8 mouse cellular contexts compared by ENCODE assay signal in genomic region chr1:171564247-171564646, GRCm38 (mm10). TPM values are rescaled to one million over a fixed set of nuclear protein-coding genes. Genes with fewer than 3 reads are reported as not detected.
DNase-seq lines count a peak whose midpoint lies in the region; ATAC-seq and TF ChIP-seq lines count a peak whose summit lies in the region.

No protein-coding gene starts in this region.

- H3K4me1 ChIP-seq in heart, postnatal 0 days (ENCODE audit: control insufficient read depth, insufficient read depth), result no peaks in the 10 kb centered on the region
- H3K4me1 ChIP-seq in heart, embryonic 11.5 days (ENCODE audit: control insufficient read depth, insufficient read depth, low read length), result 0 out of 2 replicates have a peak, but pooled peaks cover 3% of the 10 kb centered on the region
- peaks cover 13% of the 10 kb centered on the region for H3K4me1 ChIP-seq in forebrain, embryonic 10.5 days
- no peaks in the 10 kb centered on the region for H3K4me1 ChIP-seq in neural tube, embryonic 11.5 days (ENCODE audit: control insufficient read depth, insufficient read depth, low read length)

- H3K36me3 ChIP-seq in heart, postnatal 0 days (replicated peaks; ENCODE audit: control insufficient read depth, insufficient read depth, low read length), result no peaks in the 10 kb centered on the region
- no peaks in the 10 kb centered on the region for H3K36me3 ChIP-seq in heart, embryonic 11.5 days (ENCODE audit: control insufficient read depth, insufficient read depth, low read length)
- H3K36me3 ChIP-seq in forebrain, embryonic 10.5 days (replicated peaks), result no peaks in the 10 kb centered on the region
- no peaks in the 10 kb centered on the region for H3K36me3 ChIP-seq in neural tube, embryonic 11.5 days (ENCODE audit: control insufficient read depth, insufficient read depth, low read length)

- no peak overlapping the region for H3K9ac ChIP-seq in heart, postnatal 0 days (replicated peaks; ENCODE audit: low read depth, low read length)
- no peak overlapping the region for H3K9ac ChIP-seq in heart, embryonic 11.5 days (ENCODE audit: low read depth, low read length)
- H3K9ac ChIP-seq in neural tube, embryonic 11.5 days (ENCODE audit: low read length), result no peak overlapping the region

- TF ChIP-seq EP300 in heart, postnatal 0 days (IDR thresholded peaks at IDR 0.05; ENCODE audit: low read depth), result no peak

- TF ChIP-seq CTCF in heart, postnatal 0 days (IDR thresholded peaks at IDR 0.05; ENCODE audit: low read depth), result peak; percentile 55

- peak; percentile 64 for ATAC-seq in heart, postnatal 0 days (ENCODE audit: insufficient read depth, low read depth)
- ATAC-seq in heart, embryonic 11.5 days (replicated peaks; ENCODE audit: insufficient number of reproducible peaks, low FRiP score, low TSS enrichment), result no peak
- no peak; the same call in 1 of the 2 replicates for ATAC-seq in neural tube, embryonic 11.5 days (ENCODE audit: insufficient read depth, low FRiP score, low TSS enrichment)

- no peak overlapping the region for H3K27ac ChIP-seq in heart, postnatal 0 days (ENCODE audit: low read depth)
- no peak overlapping the region for H3K27ac ChIP-seq in heart, embryonic 11.5 days (ENCODE audit: low read depth, low read length)
- no peak overlapping the region for H3K27ac ChIP-seq in forebrain, embryonic 10.5 days
- H3K27ac ChIP-seq in neural tube, embryonic 11.5 days (ENCODE audit: low read depth, low read length), result no peak overlapping the region

- no peaks in the 10 kb centered on the region for H3K27me3 ChIP-seq in heart, postnatal 0 days (ENCODE audit: control insufficient read depth, insufficient read depth, low read length)
- no peaks in the 10 kb centered on the region for H3K27me3 ChIP-seq in heart, embryonic 11.5 days (ENCODE audit: control insufficient read depth, insufficient read depth, low read length)
- no peaks in the 10 kb centered on the region for H3K27me3 ChIP-seq in forebrain, embryonic 10.5 days (ENCODE audit: poor library complexity, severe bottlenecking)
- no peaks in the 10 kb centered on the region for H3K27me3 ChIP-seq in neural tube, embryonic 11.5 days (ENCODE audit: control insufficient read depth, insufficient read depth, low read length)

- no peaks in the 10 kb centered on the region for H3K9me3 ChIP-seq in heart, postnatal 0 days (replicated peaks; ENCODE audit: control insufficient read depth, low read length)
- no peaks in the 10 kb centered on the region for H3K9me3 ChIP-seq in heart, embryonic 11.5 days (replicated peaks; ENCODE audit: control insufficient read depth, low read length)
- H3K9me3 ChIP-seq in forebrain, embryonic 10.5 days, result no peaks in the 10 kb centered on the region
- no peaks in the 10 kb centered on the region for H3K9me3 ChIP-seq in neural tube, embryonic 11.5 days (ENCODE audit: control insufficient read depth, low read length)

- H3K4me3 ChIP-seq in heart, postnatal 0 days (ENCODE audit: low read depth, low read length), result no peak overlapping the region
- H3K4me3 ChIP-seq in heart, embryonic 11.5 days (ENCODE audit: low read depth, low read length), result no peak overlapping the region
- no peak overlapping the region for H3K4me3 ChIP-seq in forebrain, embryonic 10.5 days
- no peak overlapping the region for H3K4me3 ChIP-seq in neural tube, embryonic 11.5 days (ENCODE audit: low read depth, low read length)

- H3K4me2 ChIP-seq in heart, postnatal 0 days (ENCODE audit: low read depth, low read length), result no peak overlapping the region
- H3K4me2 ChIP-seq in heart, embryonic 11.5 days, result no peak overlapping the region
- no peak overlapping the region for H3K4me2 ChIP-seq in neural tube, embryonic 11.5 days (ENCODE audit: low read depth)

- 59% methylated on average over 3 of the region's 3 CpGs for WGBS in heart, postnatal 0 days
- WGBS in heart, embryonic 11.5 days (ENCODE audit: insufficient replicate concordance), result 52% methylated on average over 3 of the region's 3 CpGs
- 54% methylated on average over 3 of the region's 3 CpGs for WGBS in forebrain, embryonic 10.5 days
- WGBS in neural tube, embryonic 11.5 days, result 59% methylated on average over 3 of the region's 3 CpGs

- peak; percentile 13 for DNase-seq in heart, postnatal 0 days (ENCODE audit: low spot score)
- peak; percentile 94 for DNase-seq in ES-CJ7 (ENCODE audit: low read depth, low spot score)
- peak; percentile 34 for DNase-seq in forebrain, embryonic 10.5 days (ENCODE audit: extremely low spot score, low spot score)
- DNase-seq in kidney, postnatal 4 days, result peak; percentile 12 to 34
- peak; percentile 43 for DNase-seq in neural tube, embryonic 11.5 days (ENCODE audit: low spot score)
- DNase-seq in right cerebral cortex, adult 18-20 months, result no peak
- no peak for DNase-seq in cerebellum, adult 9-11 months

RNA-seq across cellular contexts. Expression of gene Cd244a, which starts 5.3 kb away (rescaled TPM):
- 1.0 and 4.0 TPM in 2 replicates for total RNA-seq in heart, postnatal 0 days (2014; rRNA removed; ENCODE audit: low replicate concordance)
- polyA plus RNA-seq in heart, postnatal 0 days (2015; fragmentation: Nextera tagmentation; extraction: Ambion mirVana), result 0.16 and 0.33 TPM in 2 replicates
- polyA plus RNA-seq in heart, embryonic 11.5 days (2014; fragmentation: Nextera tagmentation; extraction: Ambion mirVana), result not detected in 2 replicates
- not detected in 2 replicates for polyA plus RNA-seq in forebrain, embryonic 10.5 days (2016; fragmentation: Nextera tagmentation; extraction: Ambion mirVana)
- polyA plus RNA-seq in neural tube, embryonic 11.5 days (2014; fragmentation: Nextera tagmentation; extraction: Ambion mirVana), result 0.12 TPM in 1 of 2 replicates, not detected in the other

RNA-seq across cellular contexts. Expression of gene Itln1, which starts 29.2 kb away (rescaled TPM):
- not detected in 2 replicates for total RNA-seq in heart, postnatal 0 days (2014; rRNA removed; ENCODE audit: low replicate concordance)
- not detected in 2 replicates for polyA plus RNA-seq in heart, postnatal 0 days (2015; fragmentation: Nextera tagmentation; extraction: Ambion mirVana)
- not detected in 2 replicates for polyA plus RNA-seq in heart, embryonic 11.5 days (2014; fragmentation: Nextera tagmentation; extraction: Ambion mirVana)
- polyA plus RNA-seq in forebrain, embryonic 10.5 days (2016; fragmentation: Nextera tagmentation; extraction: Ambion mirVana), result not detected in 2 replicates
- not detected in 2 replicates for polyA plus RNA-seq in neural tube, embryonic 11.5 days (2014; fragmentation: Nextera tagmentation; extraction: Ambion mirVana)

RNA-seq across cellular contexts. Expression of gene Ly9, which starts 43.0 kb away (rescaled TPM):
- 0.31 TPM in 1 of 2 replicates, not detected in the other for total RNA-seq in heart, postnatal 0 days (2014; rRNA removed; ENCODE audit: low replicate concordance)
- polyA plus RNA-seq in heart, postnatal 0 days (2015; fragmentation: Nextera tagmentation; extraction: Ambion mirVana), result 0.18 and 0.21 TPM in 2 replicates
- not detected in 2 replicates for polyA plus RNA-seq in heart, embryonic 11.5 days (2014; fragmentation: Nextera tagmentation; extraction: Ambion mirVana)
- not detected in 2 replicates for polyA plus RNA-seq in forebrain, embryonic 10.5 days (2016; fragmentation: Nextera tagmentation; extraction: Ambion mirVana)
- polyA plus RNA-seq in neural tube, embryonic 11.5 days (2014; fragmentation: Nextera tagmentation; extraction: Ambion mirVana), result not detected in 2 replicates

Comparison
In these comparisons a context has a peak if more than half of its experiments do, and no peak if none do; other contexts are left out.
1. DNase-seq: peak in heart, postnatal 0 days (single experiment), ES-CJ7 (single experiment), forebrain, embryonic 10.5 days (single experiment), kidney, postnatal 4 days (2 of 2) and neural tube, embryonic 11.5 days (single experiment); none in right cerebral cortex, adult 18-20 months (single experiment) and cerebellum, adult 9-11 months (single experiment).